Mouse (Mus musculus) liver, embryonic 15.5 days (tissue): Measurements from ENCODE around the gene Gabrb3. TPM values are rescaled to one million over a fixed set of nuclear protein-coding genes. Genes with fewer than 3 reads are reported as not detected.
"Not testable (repeated sequence)": the region's sequence is repeated elsewhere in the genome, so short reads cannot be mapped to it uniquely, and the experiment has no call there.

Experiments used
- ATAC-seq: fragments of 200-750 bp; cut with Nextera tagmentation; 2 replicates; pipeline ENCODE4 v1.8.0; 2017; ENCODE audit warnings: moderate number of reproducible peaks, mild to moderate bottlenecking, moderate library complexity; ENCODE audit not compliant: insufficient read depth
- H3K27ac ChIP-seq: fragments of 300-500 bp; sonication (generic); replicated peaks from 2 replicates; pipeline ENCODE4 v1.5.1; 2015; ENCODE audit warnings: mild to moderate bottlenecking, inconsistent platforms
- H3K27me3 ChIP-seq: fragments of 300-500 bp; sonication (generic); 2 replicates; pipeline ENCODE4 v1.6.1; 2015; ENCODE audit warnings: mild to moderate bottlenecking, inconsistent platforms
- H3K36me3 ChIP-seq: fragments of 300-500 bp; sonication (generic); replicated peaks from 2 replicates; pipeline ENCODE4 v1.6.1; 2015; ENCODE audit warnings: moderate library complexity, mild to moderate bottlenecking, inconsistent platforms
- H3K4me1 ChIP-seq: fragments of 300-500 bp; sonication (generic); replicated peaks from 2 replicates; pipeline ENCODE4 v1.6.1; 2015; ENCODE audit warnings: inconsistent platforms
- H3K4me2 ChIP-seq: fragments of 300-500 bp; sonication (generic); 2 replicates; pipeline ENCODE4 v1.6.1; 2015; ENCODE audit warnings: moderate library complexity, mild to moderate bottlenecking, inconsistent platforms
- H3K4me3 ChIP-seq: fragments of 300-500 bp; sonication (generic); replicated peaks from 2 replicates; pipeline ENCODE4 v1.5.1; 2015; ENCODE audit warnings: mild to moderate bottlenecking, inconsistent platforms
- H3K9ac ChIP-seq: fragments of 300-500 bp; sonication (generic); 2 replicates; pipeline ENCODE4 v1.6.1; 2015; ENCODE audit warnings: moderate library complexity, mild to moderate bottlenecking, inconsistent platforms
- H3K9me3 ChIP-seq: fragments of 300-500 bp; sonication (generic); replicated peaks from 2 replicates; pipeline ENCODE4 v1.6.1; 2016; ENCODE audit warnings: inconsistent platforms
- WGBS: fragments of 180-500 bp; shearing (Covaris S2); methylation state at CpG from one replicate; pipeline ENCODE4 v1.1.7; 2015; ENCODE audit warnings: mixed read lengths; ENCODE audit not compliant: insufficient replicate concordance; 5-methylcytosine and 5-hydroxymethylcytosine counted together
- polyA plus RNA-seq: library from polyadenylated mRNA; unstranded; fragments of >200 nt; fragmentation: Nextera tagmentation; extraction: Ambion mirVana; gene quantifications from 2 replicates; pipeline ENCODE4 v1.2.1, GENCODE M21; 2015

The Gabrb3 gene
- polyA plus RNA-seq, 1 experiment from 2014 or later = 0.05 TPM

DNA sequence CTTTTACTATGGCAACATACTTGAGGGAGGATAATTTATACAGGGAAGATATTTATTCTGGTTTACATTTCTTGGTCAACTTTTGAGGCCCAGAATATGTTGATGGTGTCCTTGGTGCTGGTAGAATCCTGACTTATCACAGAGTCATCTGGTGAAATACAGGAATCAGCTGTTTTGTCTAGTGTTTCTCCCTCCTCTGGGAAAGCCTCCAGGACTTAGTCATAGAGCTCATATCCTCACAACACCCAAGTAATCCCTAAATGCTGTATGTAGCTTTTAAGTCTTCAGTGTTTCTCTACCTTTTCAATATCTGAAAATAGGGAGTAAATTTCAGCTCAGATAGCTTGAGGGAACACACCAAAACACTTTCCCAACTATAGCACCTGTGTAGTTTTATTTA lies 292.2 kb downstream of the Gabrb3 start:
- H3K4me3 ChIP-seq = no peak overlapping the region
- H3K9ac ChIP-seq = no peak overlapping the region
- no peak for ATAC-seq
- no peaks in the 10 kb centered on the region for H3K4me1 ChIP-seq
- no peak overlapping the region for H3K4me2 ChIP-seq
- no peaks in the 10 kb centered on the region for H3K27me3 ChIP-seq
- no peaks in the 10 kb centered on the region for H3K36me3 ChIP-seq
- no peak overlapping the region for H3K27ac ChIP-seq
- H3K9me3 ChIP-seq = no peaks in the 10 kb centered on the region

DNA sequence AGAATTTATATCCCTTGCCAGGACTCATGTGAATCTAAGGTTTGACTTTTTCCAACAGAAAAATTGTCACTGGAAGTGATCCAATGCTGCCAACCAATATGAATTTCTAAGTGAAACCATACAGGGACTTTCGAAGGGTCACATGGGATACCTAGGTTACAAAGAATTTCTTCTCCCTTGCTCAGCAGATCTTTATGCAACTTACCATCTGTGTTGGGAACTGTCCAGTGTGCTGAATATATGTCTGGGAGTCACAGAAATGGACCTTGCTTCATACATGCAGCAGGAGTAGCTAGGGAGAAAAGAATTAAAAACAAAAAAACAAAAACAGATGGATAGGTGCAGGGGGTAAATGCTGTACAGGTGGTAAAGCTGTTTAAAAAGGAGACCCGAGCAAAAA lies 327.3 kb downstream of the Gabrb3 start:
- no peaks in the 10 kb centered on the region for H3K4me1 ChIP-seq
- H3K36me3 ChIP-seq = no peaks in the 10 kb centered on the region
- H3K9me3 ChIP-seq = no peaks in the 10 kb centered on the region
- no peak overlapping the region for H3K27ac ChIP-seq
- H3K27me3 ChIP-seq = no peaks in the 10 kb centered on the region
- ATAC-seq = no peak
- H3K9ac ChIP-seq = no peak overlapping the region
- H3K4me2 ChIP-seq = no peak overlapping the region
- no peak overlapping the region for H3K4me3 ChIP-seq
- WGBS = 44% methylated on average over 2 of the region's 2 CpGs

DNA sequence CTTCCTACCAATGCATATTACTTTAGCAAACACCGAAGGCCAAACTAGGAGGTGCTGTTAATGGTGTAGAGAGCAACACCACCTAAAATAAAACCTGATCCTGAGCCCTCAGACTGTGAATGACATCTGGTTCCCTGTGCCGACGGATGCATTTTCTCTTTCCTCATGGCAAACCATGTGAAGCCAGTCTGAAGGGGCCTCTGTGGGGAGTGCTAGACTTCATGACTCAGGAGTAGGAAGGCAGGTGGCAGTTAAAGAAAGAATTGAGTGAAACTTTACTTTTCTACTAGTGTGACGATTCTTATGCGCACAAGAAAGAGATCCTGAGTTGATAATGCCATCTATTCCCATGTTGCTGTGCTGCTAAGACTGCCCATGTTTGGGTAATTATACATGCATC lies 341.0 kb downstream of the Gabrb3 start:
- Histone ChIP-seq H3K9ac (no peak overlapping the region), H3K4me1 (no peaks in the 10 kb centered on the region), H3K4me3 (no peak overlapping the region), H3K9me3 (no peaks in the 10 kb centered on the region), H3K27me3 (no peaks in the 10 kb centered on the region), H3K4me2 (no peak overlapping the region), H3K36me3 (no peaks in the 10 kb centered on the region), H3K27ac (no peak overlapping the region)
- no peak for ATAC-seq
- 56% methylated on average over 5 of the region's 5 CpGs for WGBS

DNA sequence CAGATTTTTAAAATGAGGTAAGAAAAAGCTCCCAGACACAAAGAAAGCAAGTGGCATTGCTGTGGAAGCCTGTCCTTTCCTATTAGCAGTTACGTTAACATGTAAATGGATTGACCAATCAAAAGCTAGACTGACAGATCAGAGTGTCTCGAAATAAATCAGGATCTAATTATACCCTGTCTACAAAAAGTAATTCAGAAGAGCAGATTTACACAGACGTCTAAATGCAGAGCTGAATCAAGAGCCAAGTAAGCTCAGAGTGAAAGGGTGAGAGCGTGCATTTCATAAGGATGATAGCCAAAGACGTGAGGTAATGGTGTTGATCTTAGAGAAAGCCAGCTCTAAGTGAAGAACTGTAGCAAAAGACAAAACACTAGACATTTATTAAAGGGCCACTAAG lies 359.3 kb downstream of the Gabrb3 start:
- 50% methylated on average over 5 of the region's 5 CpGs for WGBS
- H3K27ac ChIP-seq = no peak overlapping the region
- H3K36me3 ChIP-seq = no peaks in the 10 kb centered on the region
- no peak for ATAC-seq
- no peak overlapping the region for H3K4me3 ChIP-seq
- no peaks in the 10 kb centered on the region for H3K4me1 ChIP-seq
- H3K9ac ChIP-seq = no peak overlapping the region
- no peaks in the 10 kb centered on the region for H3K27me3 ChIP-seq
- H3K9me3 ChIP-seq = no peaks in the 10 kb centered on the region
- no peak overlapping the region for H3K4me2 ChIP-seq

DNA sequence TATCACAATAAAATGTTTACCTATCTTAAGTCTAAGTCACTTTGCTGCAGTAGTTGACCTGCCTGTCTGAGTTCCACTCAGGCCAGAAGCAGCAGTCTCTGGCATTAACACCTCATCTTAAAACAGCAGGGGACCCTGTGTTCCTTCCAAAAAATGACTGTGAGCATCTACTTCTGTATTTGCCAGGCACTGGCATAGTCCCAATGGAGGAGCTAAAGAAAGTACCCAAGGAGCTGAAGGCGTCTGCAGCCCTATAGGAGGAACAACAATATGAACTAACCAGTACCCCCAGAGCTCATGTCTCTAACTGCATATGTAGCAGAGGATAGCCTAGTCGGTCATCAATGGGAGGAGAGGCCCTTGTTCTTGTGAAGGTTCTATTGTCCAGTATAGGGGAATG lies 366.6 kb downstream of the Gabrb3 start:
- not testable (repeated sequence) for H3K4me2 ChIP-seq, H3K27ac ChIP-seq, H3K9me3 ChIP-seq, H3K27me3 ChIP-seq, ATAC-seq, H3K4me1 ChIP-seq, H3K9ac ChIP-seq, H3K36me3 ChIP-seq, H3K4me3 ChIP-seq
- WGBS = 38% methylated on average over 2 of the region's 2 CpGs

DNA sequence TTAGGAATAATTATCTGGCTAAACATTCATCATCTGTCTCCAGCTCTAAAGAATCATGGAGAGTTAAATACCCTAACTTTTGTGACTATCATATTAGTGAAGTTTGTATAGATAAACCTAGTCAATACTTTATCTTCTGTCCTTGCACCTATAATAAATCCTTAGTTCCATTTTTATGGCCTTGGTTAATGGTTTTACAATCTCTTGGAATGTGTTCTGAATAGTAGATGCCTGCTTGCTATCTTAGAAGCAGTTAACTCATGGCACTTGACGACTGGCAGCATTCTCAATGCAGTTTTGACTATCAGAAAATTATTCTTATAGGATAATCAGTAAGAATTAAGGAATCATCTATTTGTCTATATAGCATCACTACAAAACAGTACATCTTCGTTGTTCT lies 368.0 kb downstream of the Gabrb3 start:
- H3K9ac ChIP-seq = no peak overlapping the region
- no peaks in the 10 kb centered on the region for H3K27me3 ChIP-seq
- no peak overlapping the region for H3K4me2 ChIP-seq
- H3K4me1 ChIP-seq = no peaks in the 10 kb centered on the region
- WGBS = 29% methylated on average over 2 of the region's 2 CpGs
- no peak overlapping the region for H3K27ac ChIP-seq
- no peaks in the 10 kb centered on the region for H3K36me3 ChIP-seq
- H3K9me3 ChIP-seq = no peaks in the 10 kb centered on the region
- no peak overlapping the region for H3K4me3 ChIP-seq
- no peak for ATAC-seq

DNA sequence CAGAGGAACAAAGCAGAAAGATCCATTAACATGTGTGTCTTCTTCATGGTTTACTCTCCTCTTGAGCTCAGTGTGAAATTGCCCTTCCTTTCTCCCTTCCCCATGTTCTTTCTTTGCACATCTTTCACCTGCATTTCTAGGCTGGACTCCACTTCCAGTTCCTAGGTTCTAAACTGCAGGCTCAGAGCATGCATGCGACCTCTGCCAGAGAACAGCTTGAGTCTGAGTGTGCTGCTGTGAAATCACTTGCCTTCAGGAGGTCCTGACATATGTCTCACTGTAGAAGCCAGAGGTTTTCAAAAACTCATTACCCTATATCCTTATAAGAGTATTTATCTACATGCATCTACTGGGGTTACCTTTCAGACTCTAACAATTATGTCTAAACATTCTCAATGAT lies 383.8 kb downstream of the Gabrb3 start:
- no peak for ATAC-seq
- WGBS = 49% methylated on average over 1 of the region's 1 CpGs
- Histone ChIP-seq H3K4me2 (no peak overlapping the region), H3K27me3 (no peaks in the 10 kb centered on the region), H3K36me3 (no peaks in the 10 kb centered on the region), H3K9ac (no peak overlapping the region), H3K9me3 (no peaks in the 10 kb centered on the region), H3K4me1 (no peaks in the 10 kb centered on the region), H3K27ac (no peak overlapping the region), H3K4me3 (no peak overlapping the region)

DNA sequence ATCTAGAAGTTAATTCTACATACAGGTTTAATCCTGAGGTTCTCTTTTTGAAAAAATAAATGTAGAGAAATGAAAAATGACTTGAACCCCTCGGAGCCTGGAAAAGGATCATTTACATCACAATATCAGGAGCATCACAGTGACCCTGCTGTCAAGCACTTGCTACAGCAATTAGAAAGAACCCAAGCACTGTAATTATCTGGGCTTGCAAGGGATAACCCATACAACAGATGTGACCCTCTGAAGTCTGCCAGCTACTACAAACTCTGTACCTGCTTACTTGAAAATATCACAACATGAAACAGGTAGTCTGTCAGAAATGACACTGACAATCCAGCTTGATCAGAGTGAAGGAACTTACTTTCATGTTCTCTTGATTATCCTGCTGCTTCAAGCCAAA lies 394.2 kb downstream of the Gabrb3 start:
- Histone ChIP-seq H3K9ac (no peak overlapping the region), H3K36me3 (no peaks in the 10 kb centered on the region), H3K4me2 (no peak overlapping the region), H3K27me3 (no peaks in the 10 kb centered on the region), H3K4me1 (no peaks in the 10 kb centered on the region), H3K9me3 (no peaks in the 10 kb centered on the region), H3K4me3 (no peak overlapping the region), H3K27ac (no peak overlapping the region)
- ATAC-seq = no peak
- WGBS = 48% methylated on average over 1 of the region's 1 CpGs

DNA sequence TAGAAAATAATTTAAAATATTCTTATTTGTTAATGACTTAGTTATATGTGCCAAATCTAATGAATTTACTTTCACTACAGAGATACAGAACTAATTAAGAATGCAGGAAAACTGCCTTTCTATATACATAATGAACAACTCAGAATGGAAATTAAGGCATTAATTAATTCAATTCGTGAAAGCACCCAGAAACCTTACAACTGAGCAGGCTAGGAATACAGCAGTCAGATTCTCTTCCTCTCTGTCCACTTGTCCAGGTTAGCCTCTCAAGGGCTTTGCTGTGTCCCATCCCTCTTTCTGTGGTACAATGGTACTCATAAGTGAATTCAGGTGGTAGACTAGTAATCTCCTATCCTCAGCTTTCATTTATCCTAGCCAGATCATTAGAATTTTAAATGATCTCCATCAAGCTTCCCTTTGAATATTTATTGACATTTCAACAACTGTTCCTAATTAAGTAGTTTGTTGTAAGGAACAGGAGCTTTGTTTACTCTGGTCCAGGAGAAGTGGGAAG lies 422.9 kb downstream of the Gabrb3 start:
- 44% methylated on average over 1 of the region's 1 CpGs for WGBS
- ATAC-seq = no peak
- no peaks in the 10 kb centered on the region for H3K9me3 ChIP-seq

DNA sequence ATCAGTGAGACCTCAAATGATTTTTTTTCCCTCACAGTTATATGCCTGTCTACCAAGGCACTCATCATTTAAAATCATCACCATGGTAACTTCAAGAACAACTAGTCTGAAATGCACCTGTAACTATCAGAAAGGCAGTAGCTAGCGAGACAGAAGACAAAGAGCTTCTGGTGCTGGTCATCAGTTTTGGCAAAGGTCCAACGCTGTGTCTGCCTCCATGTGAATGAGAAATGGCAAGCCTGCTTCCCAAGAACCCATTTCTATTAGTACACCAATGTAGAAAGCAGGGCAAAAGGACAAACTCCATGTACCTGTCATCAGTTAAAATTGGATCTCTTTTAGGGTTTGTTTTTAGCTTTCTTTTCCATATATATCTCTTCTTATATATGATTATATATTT lies 448.5 kb downstream of the Gabrb3 start:
- Histone ChIP-seq H3K4me1 (no peaks in the 10 kb centered on the region), H3K27me3 (no peaks in the 10 kb centered on the region), H3K9me3 (no peaks in the 10 kb centered on the region), H3K4me3 (no peak overlapping the region), H3K36me3 (no peaks in the 10 kb centered on the region), H3K27ac (no peak overlapping the region), H3K4me2 (no peak overlapping the region), H3K9ac (no peak overlapping the region)
- 39% methylated on average over 2 of the region's 2 CpGs for WGBS
- no peak for ATAC-seq

More for the DNA sequence above, 422.9 kb downstream of the Gabrb3 start:
- Histone ChIP-seq H3K36me3 (no peaks in the 10 kb centered on the region), H3K27ac (no peak overlapping the region), H3K4me1 (no peaks in the 10 kb centered on the region), H3K27me3 (no peaks in the 10 kb centered on the region), H3K4me3 (no peak overlapping the region), H3K4me2 (no peak overlapping the region), H3K9ac (no peak overlapping the region)
